Mouse (Mus musculus): ENCODE results near the gene Stxbp5.

Gene Stxbp5

DNA sequence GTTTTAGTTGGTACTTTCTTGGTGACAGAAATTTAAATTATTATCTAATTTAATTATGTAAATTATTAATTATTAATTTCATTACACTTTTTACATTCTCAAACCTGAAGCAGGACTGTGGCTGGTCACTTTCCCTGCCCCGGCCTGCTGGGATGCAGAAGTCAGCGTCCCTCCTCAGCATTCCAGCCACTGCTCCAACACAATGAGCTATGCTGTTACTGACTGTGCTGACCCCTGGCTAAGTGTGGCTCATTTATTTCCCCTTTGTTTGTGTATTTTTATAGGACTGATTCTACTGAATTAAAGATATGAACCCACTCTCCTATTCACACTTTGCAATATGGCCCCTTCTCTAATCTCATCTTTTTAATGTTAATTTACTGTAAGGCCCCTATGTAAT, 43.0 kb downstream of the Stxbp5 start:
- no peak for DNase-seq (ENCODE audit: low spot score in 2 of 2)

DNA sequence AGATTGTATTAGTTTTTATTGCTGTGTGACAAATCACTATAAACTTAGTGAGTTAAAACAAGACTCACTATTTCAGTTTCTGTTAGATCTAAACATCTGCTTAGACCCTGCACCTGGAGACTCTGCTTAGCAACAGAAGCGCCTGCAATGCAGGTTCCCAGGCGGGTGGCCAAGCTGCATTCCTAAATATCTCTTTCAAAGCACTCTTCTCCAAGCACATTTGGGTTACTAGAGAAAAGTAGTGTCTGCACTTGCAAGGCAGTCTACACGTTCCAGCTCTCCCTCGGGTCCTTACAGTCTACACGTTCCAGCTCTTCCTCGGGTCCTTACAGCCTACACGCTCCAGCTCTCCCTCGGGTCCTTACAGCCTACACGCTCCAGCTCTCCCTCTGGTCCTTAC, 44.1 kb downstream of the Stxbp5 start:
- no peak for DNase-seq (ENCODE audit: low spot score in 2 of 2)

DNA sequence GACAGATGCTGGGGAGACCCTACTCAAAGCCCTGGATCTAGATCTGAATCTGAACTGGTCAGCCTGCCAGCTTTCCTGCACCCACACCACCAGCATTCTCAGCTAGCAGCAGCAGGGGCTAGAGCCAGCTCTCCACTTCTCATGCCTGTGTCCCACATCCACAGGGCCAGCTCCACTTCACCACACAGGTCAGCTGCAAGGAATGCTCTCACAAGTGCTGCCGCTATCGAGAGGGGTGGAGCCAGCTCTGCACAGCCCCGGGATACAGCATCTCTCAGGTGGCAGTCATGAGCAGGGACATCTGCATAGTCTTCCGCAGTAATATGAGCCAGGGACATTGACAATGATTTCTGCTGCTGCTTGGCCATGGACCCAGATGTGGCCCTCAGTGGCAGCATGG, 54.5 kb downstream of the Stxbp5 start:
- no peak for DNase-seq (ENCODE audit: low spot score in 2 of 2)

DNA sequence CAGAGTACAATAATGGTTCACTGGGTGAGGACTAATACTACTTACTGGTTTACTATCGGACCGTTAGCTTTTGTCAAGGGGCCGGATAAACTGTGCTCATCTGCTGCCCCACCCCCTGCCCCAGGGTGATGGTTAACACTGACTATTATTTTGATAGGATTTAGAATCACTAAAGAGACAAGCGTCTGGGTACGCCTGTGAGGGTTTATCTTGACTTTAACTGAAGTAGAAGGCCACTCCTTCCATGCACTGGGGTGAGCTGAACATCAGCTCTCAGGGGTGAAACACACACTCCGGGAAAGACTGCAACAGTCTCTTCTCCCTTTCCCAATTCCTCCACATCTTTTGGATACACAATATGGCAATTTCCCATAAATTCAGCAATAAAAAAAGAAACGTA, 61.5 kb downstream of the Stxbp5 start:
- no peak for DNase-seq (ENCODE audit: low spot score in 2 of 2)

DNA sequence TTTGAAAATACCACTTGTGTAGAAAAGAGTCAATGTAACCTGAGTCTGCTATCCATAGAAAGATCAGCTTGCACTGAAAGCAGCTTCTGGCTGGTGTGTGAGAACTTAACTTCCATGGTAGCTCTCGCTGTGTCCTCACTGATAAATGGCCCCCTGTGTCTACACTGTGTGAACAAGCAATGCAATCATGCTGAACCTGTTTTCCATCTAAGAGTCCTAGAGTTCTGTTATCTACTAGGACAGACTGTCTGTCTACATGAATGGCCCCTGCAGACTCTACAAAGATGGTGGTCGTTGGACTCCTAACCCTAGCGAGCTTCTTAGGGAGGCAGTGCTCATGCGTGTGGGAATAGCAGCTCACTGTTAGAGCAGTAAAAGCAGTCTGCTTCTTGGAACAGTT, 65.9 kb downstream of the Stxbp5 start:
- DNase-seq (ENCODE audit: low spot score in 2 of 2), result no peak

DNA sequence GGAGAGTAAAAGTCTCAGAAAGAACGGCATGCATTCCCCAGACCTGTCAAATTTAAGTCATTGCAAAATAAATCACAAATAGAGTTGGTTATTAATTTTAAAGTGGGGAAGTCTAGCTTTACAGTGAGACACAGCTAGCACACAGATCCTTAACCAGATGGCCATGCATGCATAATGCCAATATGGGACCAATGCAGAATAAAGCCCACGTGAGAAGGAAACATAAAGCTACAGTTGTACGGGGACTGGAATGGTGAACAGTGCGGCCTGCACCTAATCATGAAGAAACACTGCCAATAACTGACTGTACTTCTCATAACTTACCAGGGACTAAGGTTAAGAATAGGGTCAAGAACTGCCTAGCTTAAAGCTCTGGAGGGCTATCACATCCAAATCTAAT, 67.9 kb downstream of the Stxbp5 start:
- no peak for DNase-seq (ENCODE audit: low spot score in 2 of 2)

DNA sequence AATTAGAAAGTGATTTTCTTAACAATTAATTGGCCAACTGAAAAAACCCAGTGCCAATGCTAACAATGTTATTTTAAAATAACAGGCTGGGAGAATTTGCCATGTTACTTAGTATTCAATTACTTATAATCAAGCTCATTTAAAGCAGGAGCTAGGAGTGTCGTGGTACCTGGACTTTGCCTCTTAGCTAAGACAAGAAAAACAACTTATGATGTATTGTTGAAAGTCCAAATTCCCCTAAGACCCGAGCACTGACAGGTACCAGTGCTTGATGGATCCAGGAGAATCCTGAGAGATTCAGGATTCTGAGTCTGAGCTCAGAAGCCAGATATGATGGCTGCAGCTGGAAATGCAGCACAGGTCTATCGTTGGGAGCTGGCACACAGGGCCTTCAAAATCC, 71.1 kb downstream of the Stxbp5 start:
- DNase-seq (ENCODE audit: low spot score in 2 of 2), result no peak

DNA sequence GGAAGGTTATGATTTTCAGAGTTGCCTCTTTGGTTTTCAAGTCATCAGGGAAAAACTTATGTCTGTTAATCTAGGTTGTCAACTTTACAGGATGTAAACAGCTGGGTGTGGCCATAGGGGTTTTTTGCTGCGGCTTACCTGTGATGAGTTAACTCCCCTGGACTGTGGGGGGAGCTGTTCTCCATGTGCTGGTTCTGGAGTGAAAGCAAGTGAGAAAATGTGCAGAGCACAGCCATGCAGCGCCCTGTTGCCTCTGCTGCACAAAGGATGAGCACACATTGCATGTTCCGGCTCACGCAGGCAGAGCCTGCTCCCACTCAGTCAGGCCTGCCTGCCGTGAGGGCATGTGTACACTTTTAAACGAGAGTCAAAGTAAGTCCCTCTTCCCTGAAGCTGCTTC, 79.6 kb downstream of the Stxbp5 start:
- DNase-seq (ENCODE audit: low spot score in 2 of 2), result no peak

DNA sequence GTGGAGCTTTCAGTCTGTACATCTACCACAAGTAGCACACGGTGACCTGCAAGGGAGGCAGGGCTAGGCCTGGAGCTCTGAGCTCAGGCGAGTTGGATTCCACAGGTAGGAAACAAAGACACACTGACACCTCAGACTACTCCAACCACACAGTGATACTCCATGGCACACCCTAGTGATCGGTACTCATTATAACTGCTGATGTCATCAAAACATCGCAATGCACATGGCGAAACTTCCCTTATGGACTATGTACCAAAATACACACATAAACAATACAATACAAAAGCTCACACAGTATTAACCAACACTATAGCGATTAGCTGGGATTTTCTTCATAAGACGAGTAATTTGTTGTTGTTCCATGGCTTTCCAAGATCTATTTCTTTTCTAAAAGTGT, 82.3 kb downstream of the Stxbp5 start:
- DNase-seq (ENCODE audit: low spot score in 2 of 2), result no peak

DNA sequence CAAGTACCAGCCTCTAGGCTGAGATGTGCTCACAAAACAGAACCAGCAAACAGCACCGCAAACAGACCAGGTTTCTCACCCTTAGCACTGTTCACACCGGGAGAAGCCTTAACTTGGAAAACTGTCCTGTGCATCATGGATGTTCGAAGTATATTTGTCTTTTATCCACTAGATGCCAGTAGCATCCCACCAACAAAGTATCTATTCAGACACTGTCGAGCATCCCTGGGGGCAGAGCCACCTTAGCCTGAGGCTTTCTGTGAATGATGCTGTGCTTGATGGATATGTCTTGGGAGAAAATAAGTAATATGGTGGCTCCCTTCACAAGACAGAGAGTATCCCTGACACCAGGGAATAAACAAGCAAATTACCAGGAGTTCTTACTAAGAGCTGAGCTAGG, 87.0 kb downstream of the Stxbp5 start:
- DNase-seq (ENCODE audit: low spot score in 2 of 2), result no peak

DNA sequence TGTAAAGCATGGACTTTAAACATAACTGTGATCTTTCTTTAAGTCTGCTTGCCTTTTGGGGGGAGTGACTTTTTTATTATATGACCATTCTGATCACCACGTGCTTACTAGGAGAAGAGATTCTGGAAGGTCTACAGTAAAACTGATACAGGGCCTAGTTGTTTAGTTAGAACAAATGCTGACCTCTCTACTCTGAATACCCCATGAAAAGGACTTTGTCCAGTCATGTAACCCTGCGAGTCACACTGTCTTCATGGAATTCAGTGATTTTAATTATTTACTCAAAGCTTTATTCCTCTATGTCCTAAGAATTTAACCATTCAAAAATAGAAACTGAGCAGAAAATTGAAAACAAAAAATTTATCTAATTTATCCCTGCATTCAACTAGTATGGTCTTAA, 93.3 kb downstream of the Stxbp5 start:
- no peak for DNase-seq (ENCODE audit: low spot score in 2 of 2)

DNA sequence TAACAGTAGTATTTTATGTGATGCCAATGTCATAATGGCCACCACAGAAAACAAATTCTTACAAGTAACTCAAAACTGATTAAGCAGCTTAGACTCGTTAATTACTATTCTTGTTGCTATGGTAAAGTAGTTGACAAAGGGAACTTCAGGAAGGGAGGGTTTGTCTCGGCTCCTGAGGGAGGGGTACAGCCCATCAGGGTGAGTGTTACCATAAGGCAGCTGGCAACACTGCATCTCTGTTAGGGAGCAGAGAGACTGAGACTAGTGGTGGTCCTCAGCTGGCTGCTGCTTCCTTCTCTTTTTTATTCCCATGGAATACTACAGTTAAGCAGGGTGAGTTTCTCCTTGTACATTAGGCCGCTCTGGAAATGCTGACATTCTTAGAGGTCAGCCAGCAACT, 95.5 kb downstream of the Stxbp5 start:
- no peak for DNase-seq (ENCODE audit: low spot score in 2 of 2)

DNA sequence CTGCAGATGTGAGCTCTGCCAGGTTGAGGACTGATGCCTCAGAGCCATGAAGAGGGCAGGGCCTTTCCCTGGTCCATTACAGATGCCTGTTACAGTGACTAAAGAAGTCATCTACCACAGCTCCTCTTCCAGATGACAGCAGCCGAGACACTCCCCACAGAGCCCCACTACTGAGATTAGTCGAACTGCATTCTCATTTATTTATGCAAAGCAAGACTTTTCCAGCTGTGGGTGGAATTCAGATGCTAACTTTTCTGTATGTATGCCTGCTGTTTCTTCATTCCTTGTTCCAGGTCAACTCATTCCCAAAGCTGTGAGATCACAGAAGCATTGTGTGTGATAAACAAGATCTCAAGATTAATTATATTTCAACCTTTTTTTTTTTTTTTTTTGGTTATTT, 97.8 kb downstream of the Stxbp5 start:
- no peak for DNase-seq (ENCODE audit: low spot score in 2 of 2)

DNA sequence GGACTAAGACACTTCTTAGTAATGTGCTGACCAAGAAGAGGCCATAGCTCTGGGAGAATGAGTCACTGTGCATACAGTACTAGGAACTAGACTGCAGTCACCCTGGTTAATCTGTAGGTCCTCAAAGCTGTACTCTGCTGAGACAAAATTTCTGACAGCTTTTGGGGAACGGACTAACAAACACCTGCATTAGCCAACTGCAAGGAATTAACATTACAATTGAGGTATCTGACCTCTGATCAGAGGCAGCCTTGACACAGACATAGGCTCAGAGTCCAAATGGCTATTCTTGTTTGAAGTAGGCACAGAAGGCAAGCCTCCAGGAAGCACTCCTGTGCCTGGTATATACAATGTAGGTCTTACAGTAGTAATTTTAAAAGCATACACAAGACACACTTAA, 99.3 kb downstream of the Stxbp5 start:
- DNase-seq (ENCODE audit: low spot score in 2 of 2), result no peak

DNA sequence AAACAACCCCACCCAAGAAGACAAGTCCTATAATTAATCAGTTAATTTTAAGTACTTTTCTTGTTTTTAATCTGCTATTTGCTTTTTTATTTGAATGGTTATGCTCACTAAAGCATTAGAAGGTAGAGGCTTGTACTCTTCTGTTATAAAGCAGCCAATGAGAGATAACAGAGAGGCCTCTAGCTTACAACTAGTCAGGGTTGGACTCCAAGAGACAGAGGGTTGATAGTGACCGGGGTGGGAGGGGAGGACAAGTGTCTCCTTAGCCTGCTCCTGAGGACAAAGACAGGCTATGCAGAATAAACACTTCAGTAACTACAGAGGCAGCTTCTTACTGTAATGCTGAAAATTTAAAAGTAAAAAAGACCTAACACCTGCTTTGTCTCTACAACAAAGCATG, 101.8 kb downstream of the Stxbp5 start:
- DNase-seq (ENCODE audit: low spot score in 2 of 2), result no peak

DNA sequence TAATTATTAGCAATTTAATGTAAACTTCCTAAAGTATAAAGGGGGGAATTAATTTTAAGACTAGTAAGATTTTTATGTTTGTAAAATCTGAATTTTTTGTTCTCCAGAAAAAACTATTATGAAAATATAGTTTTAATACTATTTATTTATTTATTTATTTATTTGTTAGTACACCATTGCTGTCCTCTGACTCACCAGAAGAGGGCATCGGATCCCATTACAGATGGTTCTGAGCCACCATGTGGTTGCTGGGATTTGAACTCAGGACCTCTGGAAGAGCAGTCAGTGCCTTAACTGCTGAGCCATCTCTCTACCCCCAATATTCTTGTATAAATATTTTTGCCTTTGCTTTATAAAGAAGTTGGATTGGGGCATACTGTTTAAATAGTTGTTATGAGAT, 104.5 kb downstream of the Stxbp5 start:
- DNase-seq (ENCODE audit: low spot score in 2 of 2), result no peak

DNA sequence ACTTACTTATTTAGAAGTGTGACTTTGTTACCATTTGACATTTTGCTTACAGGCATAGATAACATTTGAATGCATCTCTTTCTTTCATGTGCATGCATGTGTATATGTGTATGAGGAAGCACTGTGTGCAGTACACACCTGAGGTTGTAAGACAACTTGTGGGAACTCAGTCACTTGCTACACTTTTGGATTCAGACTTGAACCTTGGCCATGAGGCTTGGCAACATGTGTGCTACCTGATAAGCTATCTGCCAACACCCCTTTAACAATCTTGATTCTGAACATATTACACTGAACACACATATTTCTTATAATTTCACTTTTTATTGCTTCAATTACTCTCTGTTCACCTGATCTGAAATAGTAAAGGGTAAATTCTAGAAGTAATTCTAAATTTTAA, 106.5 kb downstream of the Stxbp5 start:
- no peak for DNase-seq (ENCODE audit: low spot score in 2 of 2)

DNA sequence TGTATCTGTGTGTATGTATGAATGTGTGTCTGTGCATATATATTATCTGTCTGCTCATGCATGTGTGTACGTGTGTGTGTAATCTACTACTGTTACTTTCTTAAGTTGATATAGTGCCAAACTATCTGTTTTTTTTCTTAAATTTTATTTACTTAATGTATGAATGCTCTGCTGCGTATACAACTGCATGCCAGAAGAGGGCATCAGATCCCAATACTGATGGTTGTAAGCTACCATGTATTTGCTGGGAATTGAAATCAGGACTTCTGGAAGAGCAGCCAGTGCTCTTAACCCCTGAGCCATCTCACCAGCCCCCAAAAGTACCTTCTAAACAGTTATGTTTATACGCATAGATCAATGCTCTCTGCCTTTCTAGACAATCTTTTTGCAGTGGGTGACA, 109.9 kb downstream of the Stxbp5 start:
- DNase-seq (ENCODE audit: low spot score in 2 of 2), result no peak

DNA sequence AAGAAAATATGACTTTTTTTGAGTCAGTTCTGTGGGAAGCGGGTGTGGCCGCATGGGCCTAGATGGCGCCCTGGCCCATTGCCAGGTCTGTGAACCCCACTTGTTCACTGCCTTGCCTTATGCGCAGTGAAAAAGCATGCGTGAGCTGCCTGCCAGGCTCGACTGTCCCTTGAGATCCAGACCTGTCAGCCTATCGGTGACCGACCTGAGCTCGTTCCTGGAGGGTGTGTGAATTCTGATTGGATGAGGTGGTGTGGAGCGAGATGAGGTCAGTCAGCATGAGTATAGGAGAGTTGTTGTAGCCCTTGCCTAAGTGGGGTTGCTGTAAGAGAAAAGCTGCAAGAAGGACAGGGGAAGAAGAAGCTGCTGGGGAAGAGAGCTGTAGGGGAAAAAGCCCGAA, 114.4 kb downstream of the Stxbp5 start:
- no peak for DNase-seq (ENCODE audit: low spot score in 2 of 2)

DNA sequence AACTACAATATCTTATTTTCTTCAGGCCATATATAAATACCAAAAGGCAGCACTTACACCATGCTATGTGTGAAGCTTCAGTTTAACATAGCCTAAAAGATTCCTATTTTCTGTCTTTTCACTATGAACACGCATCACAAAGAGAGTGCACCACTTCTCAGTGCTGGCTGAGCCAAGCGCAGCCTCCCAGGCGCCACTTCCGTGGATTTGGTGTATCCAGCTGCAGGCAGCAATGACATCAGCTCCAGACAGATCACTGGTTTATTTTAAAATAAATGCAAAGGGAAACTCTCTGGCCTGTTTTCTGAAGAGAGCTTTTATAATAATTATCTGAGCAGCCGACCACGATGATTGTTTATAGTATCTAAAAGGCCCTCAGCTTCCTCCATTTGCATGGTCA, 115.2 kb downstream of the Stxbp5 start:
- DNase-seq (ENCODE audit: low spot score in 2 of 2), result no peak

DNA sequence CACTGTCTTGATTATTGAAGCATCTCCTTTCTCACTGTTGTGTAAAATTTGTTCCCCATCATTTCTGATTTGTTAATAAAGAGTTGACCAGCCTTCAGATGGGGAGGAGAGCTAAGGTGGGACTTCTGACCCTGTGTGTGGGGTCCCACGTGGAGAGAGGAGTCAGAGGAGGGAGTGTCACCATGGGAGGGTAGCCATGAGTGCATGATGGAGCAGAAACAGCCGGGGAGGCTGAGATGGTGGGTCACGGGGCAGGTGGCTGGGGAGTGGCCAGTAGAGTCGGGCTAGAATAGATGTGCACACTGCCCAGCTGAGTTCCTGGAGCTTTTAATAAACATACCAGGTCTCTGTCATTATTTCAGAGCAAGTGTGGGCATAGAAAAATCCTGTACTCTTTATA, 121.0 kb downstream of the Stxbp5 start:
- no peak for DNase-seq (ENCODE audit: low spot score in 2 of 2)

DNA sequence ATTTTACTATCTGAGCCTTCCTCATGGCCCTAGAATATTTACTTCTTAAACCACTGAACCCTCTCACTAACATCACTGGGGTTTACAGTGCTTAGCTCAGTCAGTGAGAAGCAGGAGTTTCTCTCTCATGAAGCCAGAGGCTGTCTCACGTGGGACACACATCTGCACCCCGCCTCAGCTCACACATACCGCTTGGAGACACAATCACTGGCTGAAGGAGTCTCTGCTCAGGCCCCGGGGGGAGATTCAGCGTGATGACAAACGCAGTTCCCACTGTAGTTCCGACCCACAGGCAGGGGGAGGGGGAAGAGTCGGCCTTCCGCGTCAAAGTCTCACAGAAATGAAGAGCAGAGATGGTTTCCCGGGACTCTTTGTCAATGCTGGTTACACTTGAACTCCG, 130.6 kb downstream of the Stxbp5 start:
- no peak for DNase-seq (ENCODE audit: low spot score in 2 of 2)

DNA sequence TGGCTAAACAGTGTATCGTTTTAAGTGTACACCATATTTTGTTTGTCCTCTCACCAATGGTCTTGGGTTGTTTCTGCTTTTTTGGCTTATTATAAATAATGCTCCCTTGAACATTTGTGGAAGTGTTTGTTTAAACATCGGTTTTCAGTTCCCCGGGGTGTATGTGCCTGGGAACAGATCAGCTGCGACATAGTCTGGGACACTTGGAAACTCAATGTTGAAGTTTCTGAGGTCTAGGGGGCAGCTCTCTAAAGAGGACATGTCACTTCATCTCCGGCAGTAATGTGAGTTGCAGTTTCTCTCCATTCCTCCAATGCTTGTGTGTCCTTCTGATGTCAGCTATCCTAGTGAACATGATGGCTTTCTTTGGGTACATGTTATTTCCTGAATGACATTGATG, 137.0 kb downstream of the Stxbp5 start:
- no peak for DNase-seq (ENCODE audit: low spot score in 2 of 2)

DNA sequence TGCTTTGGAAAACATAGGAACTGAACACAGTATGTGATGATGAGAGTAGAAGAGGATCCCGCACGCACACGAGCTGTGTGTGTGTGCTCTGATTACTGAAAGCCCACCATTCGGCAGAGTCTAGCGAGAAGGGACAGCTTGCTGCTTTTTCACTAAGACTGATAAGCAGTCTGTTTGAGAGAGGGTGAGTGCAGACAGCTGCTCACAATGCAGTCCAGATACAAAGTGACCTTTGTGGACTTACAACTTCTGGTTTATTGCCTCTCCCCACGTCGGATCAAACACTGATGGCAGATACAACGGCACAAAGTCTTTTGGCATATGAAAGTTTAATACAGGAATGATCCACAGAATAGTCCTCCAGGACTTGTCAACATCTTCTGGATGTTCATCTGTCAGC, 140.6 kb downstream of the Stxbp5 start:
- DNase-seq (ENCODE audit: low spot score in 2 of 2), result no peak

DNA sequence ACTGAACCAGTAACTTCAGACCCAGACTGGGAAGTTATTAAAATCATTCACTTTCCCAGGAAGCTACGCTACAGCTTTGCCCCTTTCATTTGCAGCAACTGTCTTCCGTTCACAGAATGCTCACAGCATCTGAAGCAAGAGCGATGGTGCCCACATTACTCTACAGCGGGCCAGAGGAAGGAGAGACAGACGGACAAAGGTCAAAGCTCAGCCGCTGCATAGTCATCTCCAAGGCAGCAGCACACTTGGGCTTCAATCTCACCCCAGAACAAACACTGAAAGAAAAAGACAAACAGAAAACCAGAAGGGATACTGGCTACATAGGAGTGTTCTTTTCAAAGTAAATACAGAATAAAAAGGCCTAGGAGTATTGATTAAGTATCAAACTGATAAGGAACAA, 144.3 kb downstream of the Stxbp5 start:
- no peak for DNase-seq (ENCODE audit: low spot score in 2 of 2)

Measured in heart, adult 9 months (tissue).